Mouse (Mus musculus): ENCODE results near the gene Srl. TPM values are rescaled to one million over a fixed set of nuclear protein-coding genes. Genes with fewer than 3 reads are reported as not detected.

Gene Srl
- polyA plus RNA-seq, 1 experiment from 2014 or later, result 23.2 TPM

DNA sequence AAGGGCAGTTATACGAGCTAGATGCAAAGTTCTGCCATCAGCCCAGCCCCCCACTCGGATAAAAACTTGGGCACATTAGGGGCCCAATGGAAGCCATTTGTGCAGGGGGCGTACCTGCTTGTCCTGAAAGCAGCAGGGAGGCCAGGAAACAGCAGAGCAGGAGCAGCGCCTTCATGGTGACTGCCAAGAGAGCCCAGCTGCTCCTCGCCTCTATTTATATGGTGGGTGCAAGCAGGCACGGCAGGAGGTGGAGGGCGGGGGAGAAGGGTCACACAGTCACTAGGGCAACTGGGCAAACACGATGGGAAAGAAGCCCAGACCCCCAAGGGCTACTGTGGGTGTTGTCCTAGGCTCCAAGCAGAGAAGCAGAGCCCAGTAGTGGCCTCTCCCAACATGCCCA is 18.7 kb downstream of the Srl start:
- Histone ChIP-seq H3K9me3 (ENCODE audit: control insufficient read depth, low read length) (no peaks in the 10 kb centered on the region), H3K36me3 (ENCODE audit: control insufficient read depth, insufficient read depth, low read length) (no peaks in the 10 kb centered on the region), H3K9ac (ENCODE audit: low read length) (no peak overlapping the region), H3K4me1 (replicated peaks; ENCODE audit: control insufficient read depth, insufficient read depth, low read length) (no peaks in the 10 kb centered on the region), H3K27me3 (ENCODE audit: control insufficient read depth, insufficient read depth, low read depth, low read length) (no peaks in the 10 kb centered on the region), H3K4me3 (ENCODE audit: low read length) (no peak overlapping the region), H3K4me2 (ENCODE audit: low read depth, low read length) (no peak overlapping the region), H3K27ac (ENCODE audit: low read length) (no peak overlapping the region)
- ATAC-seq (ENCODE audit: low read depth), result no peak
- WGBS, result 46% methylated on average over 8 of the region's 8 CpGs

DNA sequence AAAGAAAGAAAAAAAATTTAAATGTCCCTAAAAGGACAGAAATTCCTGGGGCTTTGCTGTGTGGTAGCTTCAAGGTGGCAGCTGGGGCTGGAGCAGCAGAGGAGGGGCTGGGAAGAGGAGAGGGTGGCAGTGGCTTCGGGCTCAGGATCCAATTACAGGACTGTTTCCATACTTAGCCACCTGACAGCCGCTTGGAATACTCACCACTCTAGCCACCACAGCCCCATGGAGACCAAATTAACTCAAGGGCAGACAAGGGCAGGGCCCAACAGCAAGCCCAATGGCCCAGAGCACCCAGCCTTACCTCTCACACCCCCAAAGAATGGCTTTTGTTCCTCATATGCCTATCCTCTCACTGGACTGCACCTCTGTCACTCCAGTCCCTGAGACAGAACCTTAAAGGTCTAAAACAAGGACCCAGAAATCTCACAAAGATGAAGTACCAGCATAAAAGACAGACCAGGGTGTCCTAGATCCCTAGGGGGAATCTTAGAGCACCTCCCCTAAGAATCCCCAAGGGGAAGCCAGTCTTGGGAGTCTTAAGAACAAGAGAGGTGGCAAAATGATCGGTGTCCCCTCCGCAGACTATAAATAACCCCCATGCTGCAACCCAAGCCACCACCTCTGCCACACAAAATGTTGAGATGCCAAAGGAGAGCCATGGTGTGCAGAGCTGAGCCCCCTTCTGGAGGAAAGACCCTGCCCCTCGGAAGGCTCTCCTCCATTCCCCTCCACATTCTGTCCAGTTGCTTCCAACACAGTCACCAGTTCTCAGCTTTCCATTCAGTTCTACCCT is 19.7 kb downstream of the Srl start:
- Histone ChIP-seq H3K4me2 (ENCODE audit: low read depth, low read length) (no peak overlapping the region), H3K27me3 (ENCODE audit: control insufficient read depth, insufficient read depth, low read depth, low read length) (no peaks in the 10 kb centered on the region), H3K9ac (ENCODE audit: low read length) (no peak overlapping the region), H3K36me3 (ENCODE audit: control insufficient read depth, insufficient read depth, low read length) (no peaks in the 10 kb centered on the region), H3K27ac (ENCODE audit: low read length) (no peak overlapping the region), H3K9me3 (ENCODE audit: control insufficient read depth, low read length) (no peaks in the 10 kb centered on the region), H3K4me3 (ENCODE audit: low read length) (no peak overlapping the region), H3K4me1 (replicated peaks; ENCODE audit: control insufficient read depth, insufficient read depth, low read length) (no peaks in the 10 kb centered on the region)
- peak; percentile 47; the same call in 1 of the 2 replicates for ATAC-seq (ENCODE audit: low read depth)
- 62% methylated on average over 5 of the region's 5 CpGs for WGBS

DNA sequence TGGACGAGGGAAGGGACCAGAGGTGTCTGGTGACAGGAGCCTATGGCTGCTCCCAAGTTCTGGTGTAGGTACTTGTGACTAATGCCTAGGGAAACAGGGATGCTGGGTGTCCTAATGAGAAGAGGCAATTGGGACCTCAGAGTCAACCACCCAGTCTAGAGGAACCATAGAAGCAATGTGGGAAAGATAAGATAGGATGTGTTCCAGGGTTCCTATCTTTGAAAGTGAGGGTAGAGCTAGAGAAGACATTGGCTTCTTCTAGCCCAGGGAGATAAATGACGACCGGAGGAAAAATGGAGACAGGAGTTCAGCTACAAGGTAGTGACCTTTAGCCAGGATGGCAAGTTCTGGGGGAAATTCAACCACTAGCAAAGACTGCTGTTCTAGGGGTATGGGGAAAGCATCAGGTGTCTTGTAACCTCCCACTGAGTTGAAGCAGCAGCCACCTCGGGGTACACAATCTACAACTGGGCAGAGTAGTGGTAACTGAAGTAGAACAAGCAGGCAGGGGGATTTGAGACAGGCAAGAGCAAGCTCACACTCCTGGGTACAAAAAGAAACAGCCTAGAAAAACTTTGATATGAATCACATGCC is 20.4 kb downstream of the Srl start:
- no peak overlapping the region for H3K27ac ChIP-seq (ENCODE audit: low read length)
- no peaks in the 10 kb centered on the region for H3K9me3 ChIP-seq (ENCODE audit: control insufficient read depth, low read length)
- no peak overlapping the region for H3K4me3 ChIP-seq (ENCODE audit: low read length)
- no peaks in the 10 kb centered on the region for H3K27me3 ChIP-seq (ENCODE audit: control insufficient read depth, insufficient read depth, low read depth, low read length)
- 62% methylated on average over 4 of the region's 4 CpGs for WGBS
- no peaks in the 10 kb centered on the region for H3K36me3 ChIP-seq (ENCODE audit: control insufficient read depth, insufficient read depth, low read length)
- H3K9ac ChIP-seq (ENCODE audit: low read length), result no peak overlapping the region
- H3K4me2 ChIP-seq (ENCODE audit: low read depth, low read length), result no peak overlapping the region
- no peaks in the 10 kb centered on the region for H3K4me1 ChIP-seq (replicated peaks; ENCODE audit: control insufficient read depth, insufficient read depth, low read length)
- no peak for ATAC-seq (ENCODE audit: low read depth)

DNA sequence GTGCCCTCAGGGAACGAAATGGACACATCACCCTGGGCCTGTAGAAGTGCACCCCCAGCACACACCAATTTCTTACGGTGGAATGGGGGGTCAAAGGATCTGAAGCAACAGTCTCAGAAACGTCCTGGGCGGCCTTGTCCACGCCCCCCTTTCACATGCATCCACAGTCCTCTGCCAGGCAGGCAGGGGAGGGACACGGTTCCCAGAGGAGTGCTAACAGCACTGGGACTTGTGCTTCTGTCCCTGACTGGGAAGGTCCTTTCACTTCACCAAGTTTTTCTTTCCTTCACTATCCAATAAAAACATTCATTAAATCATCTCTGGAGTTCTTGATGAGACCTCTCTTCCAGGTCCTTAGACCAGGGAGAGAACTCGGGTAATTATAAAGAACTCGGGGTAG is 20.9 kb downstream of the Srl start:
- H3K36me3 ChIP-seq (ENCODE audit: control insufficient read depth, insufficient read depth, low read length), result no peaks in the 10 kb centered on the region
- ATAC-seq (ENCODE audit: low read depth), result no peak
- no peak overlapping the region for H3K27ac ChIP-seq (ENCODE audit: low read length)
- no peaks in the 10 kb centered on the region for H3K27me3 ChIP-seq (ENCODE audit: control insufficient read depth, insufficient read depth, low read depth, low read length)
- no peaks in the 10 kb centered on the region for H3K4me1 ChIP-seq (replicated peaks; ENCODE audit: control insufficient read depth, insufficient read depth, low read length)
- no peaks in the 10 kb centered on the region for H3K9me3 ChIP-seq (ENCODE audit: control insufficient read depth, low read length)
- 66% methylated on average over 8 of the region's 8 CpGs for WGBS
- no peak overlapping the region for H3K4me2 ChIP-seq (ENCODE audit: low read depth, low read length)
- no peak overlapping the region for H3K4me3 ChIP-seq (ENCODE audit: low read length)
- H3K9ac ChIP-seq (ENCODE audit: low read length), result no peak overlapping the region

DNA sequence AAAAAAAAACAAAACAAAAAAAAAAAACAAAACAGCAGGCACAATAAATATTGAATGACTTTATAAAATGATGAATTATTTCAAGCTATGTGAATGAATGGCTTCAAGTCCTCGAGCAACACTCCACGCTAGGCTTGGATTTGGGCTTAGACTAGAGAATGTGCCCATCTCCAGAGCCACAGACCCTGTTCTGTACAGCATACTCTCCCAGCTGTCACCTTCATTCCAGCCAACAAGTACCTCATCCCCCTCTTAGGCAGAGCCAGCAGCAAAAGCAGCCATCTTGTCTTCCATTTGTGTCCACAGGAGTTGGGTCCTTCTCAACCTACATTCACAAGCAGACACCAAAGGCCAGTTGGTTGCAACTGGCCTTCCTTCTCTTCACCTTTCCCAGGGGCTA is 21.8 kb downstream of the Srl start:
- ATAC-seq (ENCODE audit: low read depth), result no peak

DNA sequence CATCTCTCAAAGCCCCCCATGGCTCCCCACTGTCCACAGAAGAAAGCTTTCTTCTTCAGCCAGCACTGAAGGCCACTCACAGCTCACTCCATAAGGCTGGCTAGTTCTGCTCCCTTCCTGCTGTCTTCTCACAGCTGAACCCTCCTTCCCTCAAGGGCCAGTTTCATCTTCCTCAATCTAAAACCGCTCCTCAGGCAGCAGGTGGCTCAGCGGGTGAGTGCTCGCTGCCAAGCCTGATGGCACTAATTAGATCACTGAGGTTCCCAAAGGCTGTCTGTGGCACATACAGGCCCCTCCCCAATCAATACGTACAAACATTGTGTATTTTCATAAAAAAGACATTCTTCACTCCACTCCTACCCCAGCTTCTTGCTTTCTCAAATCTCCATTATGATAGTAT is 22.5 kb downstream of the Srl start:
- H3K9ac ChIP-seq (ENCODE audit: low read length), result no peak overlapping the region
- H3K36me3 ChIP-seq (ENCODE audit: control insufficient read depth, insufficient read depth, low read length), result no peaks in the 10 kb centered on the region
- H3K4me3 ChIP-seq (ENCODE audit: low read length), result no peak overlapping the region
- no peaks in the 10 kb centered on the region for H3K9me3 ChIP-seq (ENCODE audit: control insufficient read depth, low read length)
- no peak for ATAC-seq (ENCODE audit: low read depth)
- no peak overlapping the region for H3K4me2 ChIP-seq (ENCODE audit: low read depth, low read length)
- no peaks in the 10 kb centered on the region for H3K4me1 ChIP-seq (replicated peaks; ENCODE audit: control insufficient read depth, insufficient read depth, low read length)
- no peak overlapping the region for H3K27ac ChIP-seq (ENCODE audit: low read length)
- no peaks in the 10 kb centered on the region for H3K27me3 ChIP-seq (ENCODE audit: control insufficient read depth, insufficient read depth, low read depth, low read length)
- WGBS, result 79% methylated on average over 4 of the region's 4 CpGs

More for the DNA sequence above, 21.8 kb downstream of the Srl start:
- Histone ChIP-seq H3K4me2 (ENCODE audit: low read depth, low read length) (no peak overlapping the region), H3K27me3 (ENCODE audit: control insufficient read depth, insufficient read depth, low read depth, low read length) (no peaks in the 10 kb centered on the region), H3K4me3 (ENCODE audit: low read length) (no peak overlapping the region), H3K4me1 (replicated peaks; ENCODE audit: control insufficient read depth, insufficient read depth, low read length) (no peaks in the 10 kb centered on the region), H3K9me3 (ENCODE audit: control insufficient read depth, low read length) (no peaks in the 10 kb centered on the region), H3K27ac (ENCODE audit: low read length) (no peak overlapping the region), H3K36me3 (ENCODE audit: control insufficient read depth, insufficient read depth, low read length) (no peaks in the 10 kb centered on the region), H3K9ac (ENCODE audit: low read length) (no peak overlapping the region)
- WGBS, result 94% methylated on average over 2 of the region's 2 CpGs

DNA sequence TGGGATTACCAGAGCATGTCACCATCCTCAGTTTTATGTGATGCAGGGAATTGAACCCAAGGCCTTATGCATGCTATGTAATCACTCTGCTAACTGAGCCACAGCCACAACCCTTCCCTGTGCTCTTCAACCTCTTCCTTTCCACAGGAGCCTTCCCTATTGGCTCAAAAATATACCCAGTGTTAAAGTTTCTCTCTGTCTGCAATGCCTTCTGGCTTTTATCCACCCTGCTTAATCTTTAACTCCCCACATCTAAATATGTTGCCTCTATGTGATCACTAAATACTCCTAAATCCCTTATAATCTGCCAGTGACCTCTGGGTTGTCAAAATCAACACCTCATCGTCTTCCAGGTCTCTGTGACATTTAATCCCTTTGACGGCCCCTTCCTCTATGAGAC is 23.7 kb downstream of the Srl start:
- no peak overlapping the region for H3K9ac ChIP-seq (ENCODE audit: low read length)
- no peak overlapping the region for H3K4me2 ChIP-seq (ENCODE audit: low read depth, low read length)
- peaks cover 4% of the 10 kb centered on the region for H3K4me1 ChIP-seq (replicated peaks; ENCODE audit: control insufficient read depth, insufficient read depth, low read length)
- no peak for ATAC-seq (ENCODE audit: low read depth)
- WGBS, result 52% methylated on average over 2 of the region's 2 CpGs
- H3K27me3 ChIP-seq (ENCODE audit: control insufficient read depth, insufficient read depth, low read depth, low read length), result no peaks in the 10 kb centered on the region
- H3K9me3 ChIP-seq (ENCODE audit: control insufficient read depth, low read length), result no peaks in the 10 kb centered on the region
- H3K36me3 ChIP-seq (ENCODE audit: control insufficient read depth, insufficient read depth, low read length), result no peaks in the 10 kb centered on the region
- no peak overlapping the region for H3K27ac ChIP-seq (ENCODE audit: low read length)
- H3K4me3 ChIP-seq (ENCODE audit: low read length), result no peak overlapping the region

DNA sequence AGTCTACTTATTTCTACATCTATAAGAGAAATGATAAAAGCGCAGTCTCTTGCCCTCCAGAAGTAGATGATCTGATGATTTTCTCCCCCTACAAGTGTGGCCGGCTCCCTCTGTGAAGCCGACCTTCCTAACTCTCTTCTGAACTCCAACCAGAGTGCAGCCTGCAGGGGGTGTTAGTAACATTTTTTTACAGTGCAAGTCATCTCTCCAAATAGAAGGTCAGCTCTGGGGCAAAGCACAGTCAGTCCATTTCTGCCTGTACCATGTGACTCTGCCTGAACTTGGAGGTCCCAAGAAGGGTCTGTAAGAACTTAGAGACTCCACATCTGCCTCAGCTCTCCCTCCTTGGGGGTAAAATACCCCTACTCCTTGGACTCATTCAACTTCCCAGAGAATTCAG is 27.2 kb downstream of the Srl start:
- Histone ChIP-seq H3K27me3 (ENCODE audit: control insufficient read depth, insufficient read depth, low read depth, low read length) (no peaks in the 10 kb centered on the region), H3K4me1 (replicated peaks; ENCODE audit: control insufficient read depth, insufficient read depth, low read length) (peaks cover 11% of the 10 kb centered on the region), H3K9me3 (ENCODE audit: control insufficient read depth, low read length) (no peaks in the 10 kb centered on the region), H3K4me2 (ENCODE audit: low read depth, low read length) (no peak overlapping the region), H3K27ac (ENCODE audit: low read length) (no peak overlapping the region), H3K4me3 (ENCODE audit: low read length) (no peak overlapping the region), H3K36me3 (ENCODE audit: control insufficient read depth, insufficient read depth, low read length) (no peaks in the 10 kb centered on the region), H3K9ac (ENCODE audit: low read length) (no peak overlapping the region)
- no peak for ATAC-seq (ENCODE audit: low read depth)
- WGBS, result 72% methylated on average over 3 of the region's 3 CpGs

DNA sequence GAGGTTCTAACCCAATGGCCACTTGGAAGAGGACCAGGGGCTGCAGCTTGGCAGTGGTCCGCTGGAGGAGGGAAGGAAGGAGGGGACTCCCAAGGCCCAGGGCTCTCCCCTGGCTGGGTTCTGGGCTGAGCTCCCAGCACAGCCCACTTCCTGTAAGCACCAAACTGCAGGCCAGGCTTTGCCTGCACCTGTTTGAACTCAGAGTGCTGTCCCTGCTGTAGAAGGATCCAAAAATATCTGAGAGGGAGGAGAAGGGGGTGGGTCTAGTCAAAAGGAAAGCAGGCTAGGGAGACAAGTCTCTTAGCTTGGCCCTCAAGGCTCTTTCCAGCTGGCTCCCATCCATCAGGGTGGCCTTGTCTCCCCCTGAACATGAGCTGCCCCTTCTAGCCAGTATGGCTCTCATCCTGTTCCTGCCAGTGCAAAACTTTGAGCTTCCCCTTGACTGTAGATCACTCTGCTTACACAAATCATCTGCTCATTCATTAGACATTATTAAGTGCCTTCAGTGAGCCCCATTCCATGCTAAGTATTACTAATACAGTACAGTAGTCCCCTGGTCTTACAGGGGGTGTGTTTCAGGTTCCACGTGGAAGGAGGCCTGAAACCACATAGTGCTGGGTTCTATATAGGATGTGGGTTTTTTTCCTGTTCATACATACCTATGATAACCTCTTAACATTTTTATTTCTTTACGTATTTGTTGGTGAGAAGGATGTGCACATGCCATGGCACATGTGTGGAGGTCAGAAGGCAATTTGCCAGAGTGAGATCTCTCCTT is 28.8 kb downstream of the Srl start:
- Histone ChIP-seq H3K9ac (ENCODE audit: low read length) (no peak overlapping the region), H3K4me3 (ENCODE audit: low read length) (no peak overlapping the region), H3K27ac (ENCODE audit: low read length) (peak overlapping the region; percentile 42), H3K36me3 (ENCODE audit: control insufficient read depth, insufficient read depth, low read length) (no peaks in the 10 kb centered on the region), H3K4me2 (ENCODE audit: low read depth, low read length) (no peak overlapping the region), H3K27me3 (ENCODE audit: control insufficient read depth, insufficient read depth, low read depth, low read length) (no peaks in the 10 kb centered on the region), H3K4me1 (replicated peaks; ENCODE audit: control insufficient read depth, insufficient read depth, low read length) (peaks cover 11% of the 10 kb centered on the region), H3K9me3 (ENCODE audit: control insufficient read depth, low read length) (no peaks in the 10 kb centered on the region)
- ATAC-seq (ENCODE audit: low read depth), result peak; percentile 87
- WGBS, result 61% methylated on average over 3 of the region's 3 CpGs
